26 mouse cellular contexts compared by ENCODE assay signal in the genomic region with DNA sequence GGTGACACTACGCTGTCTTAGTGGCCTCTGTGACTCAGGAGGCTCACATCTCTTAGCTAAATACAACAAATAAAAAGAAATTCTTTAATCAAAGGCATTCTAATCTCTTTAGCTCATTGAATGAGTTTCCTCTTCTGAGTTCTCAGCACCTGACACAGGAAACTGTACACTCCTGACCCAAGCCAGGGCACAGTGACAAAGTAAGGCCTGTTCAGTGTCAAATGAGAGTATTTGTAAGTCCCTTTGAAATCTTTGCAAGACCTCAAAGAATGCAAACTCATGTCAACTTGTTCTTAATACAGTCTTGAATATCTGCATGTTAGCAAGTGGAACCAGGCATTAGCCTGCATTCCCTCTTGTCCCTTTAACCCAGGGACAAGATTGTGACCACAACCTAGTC.
"Had no signal": no experiment of that assay in that cellular context is flagged by ENCODE, and none has a peak within 500 bp of the region (broad histone marks: within the 10 kb centered on the region; RNA-seq: fewer than 3 reads in every experiment).

No protein-coding gene starts in this region.

- H3K36me3 ChIP-seq: heart, embryonic 10.5 days; heart, embryonic 13.5 days; heart, embryonic 15.5 days; hindbrain, embryonic 10.5 days; hindbrain, embryonic 12.5 days; intestine, embryonic 15.5 days; limb, embryonic 10.5 days; limb, embryonic 12.5 days; liver, embryonic 13.5 days; liver, embryonic 15.5 days had no signal

- H3K9ac ChIP-seq: heart, embryonic 13.5 days; heart, embryonic 15.5 days; hindbrain, embryonic 12.5 days; hindbrain, embryonic 14.5 days; intestine, embryonic 15.5 days; limb, embryonic 12.5 days; liver, embryonic 13.5 days; liver, embryonic 15.5 days had no signal

- H3K9me3 ChIP-seq: heart, embryonic 10.5 days; heart, embryonic 13.5 days; heart, embryonic 15.5 days; hindbrain, embryonic 10.5 days; hindbrain, embryonic 12.5 days; intestine, embryonic 15.5 days; limb, embryonic 10.5 days; limb, embryonic 12.5 days; liver, embryonic 13.5 days; liver, embryonic 15.5 days had no signal

- H3K27me3 ChIP-seq: heart, embryonic 13.5 days; heart, embryonic 15.5 days; hindbrain, embryonic 12.5 days; intestine, embryonic 15.5 days; limb, embryonic 12.5 days; liver, embryonic 13.5 days; liver, embryonic 15.5 days had no signal

- DNase-seq: gastrocnemius, postnatal 14 days; heart, postnatal 14 days; heart, postnatal 36 days; kidney, adult 18-20 months; kidney, adult 8-10 months; kidney, postnatal 10 days; kidney, postnatal 25 days; kidney, postnatal 4 days; liver; liver, embryonic 13.5 days had no signal

- H3K4me3 ChIP-seq: heart, embryonic 10.5 days; heart, embryonic 13.5 days; heart, embryonic 15.5 days; hindbrain, embryonic 10.5 days; hindbrain, embryonic 12.5 days; intestine, embryonic 15.5 days; layer of hippocampus, adult 2 months; left cerebral cortex, adult 2 months; limb, embryonic 10.5 days; limb, embryonic 12.5 days; liver, embryonic 13.5 days; liver, embryonic 15.5 days had no signal

- H3K4me1 ChIP-seq: heart, embryonic 10.5 days; heart, embryonic 15.5 days; hindbrain, embryonic 10.5 days; hindbrain, embryonic 12.5 days; intestine, embryonic 15.5 days; limb, embryonic 12.5 days; liver, embryonic 13.5 days; liver, embryonic 15.5 days had no signal

- H3K27ac ChIP-seq: heart, embryonic 10.5 days; heart, embryonic 13.5 days; heart, embryonic 15.5 days; hindbrain, embryonic 10.5 days; hindbrain, embryonic 12.5 days; hindbrain, embryonic 14.5 days; intestine, embryonic 15.5 days; layer of hippocampus, adult 2 months; left cerebral cortex, adult 2 months; limb, embryonic 10.5 days; limb, embryonic 12.5 days; liver, embryonic 13.5 days; liver, embryonic 15.5 days had no signal

- ATAC-seq: hindbrain, embryonic 16.5 days; inflammation-experienced regulatory T-cells, adult 6 months; intestine, embryonic 15.5 days; intestine, postnatal 0 days had no signal

- H3K4me2 ChIP-seq: heart, embryonic 13.5 days; heart, embryonic 15.5 days; hindbrain, embryonic 12.5 days; hindbrain, embryonic 14.5 days; intestine, embryonic 15.5 days; limb, embryonic 12.5 days; liver, embryonic 11.5 days; liver, embryonic 13.5 days; liver, embryonic 15.5 days had no signal
